Mouse (Mus musculus) layer of hippocampus, adult 11-12 months (tissue): ENCODE data around the gene Prl7a1.

Experiments
- DNase-seq: peaks from one replicate; pipeline ENCODE4 v3.0.0; 2022; ENCODE audit warnings: low spot score

The Prl7a1 gene

DNA sequence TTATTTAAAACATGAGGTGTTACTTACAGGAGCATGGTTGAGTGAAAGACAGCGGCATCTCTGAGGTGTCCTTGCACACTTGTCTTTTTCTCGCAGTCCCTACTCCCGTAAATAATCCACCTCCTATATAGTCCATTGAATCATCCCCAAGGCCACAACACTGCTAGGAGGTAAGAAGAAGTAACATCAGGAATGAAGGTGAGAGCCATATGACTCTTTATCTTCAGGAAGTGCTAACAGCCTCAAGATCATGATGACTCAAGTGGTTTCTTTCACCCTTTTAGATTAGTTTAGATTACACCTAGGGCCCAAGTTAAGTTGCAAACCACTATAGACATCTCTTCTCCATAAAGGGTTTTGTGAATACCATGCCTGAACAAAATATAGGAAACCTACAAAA is at the start of gene Prl7a1:
Gene Prl7a1, minus strand, starts transcription at position 101 of the 400 bp plus-strand sequence.
- DNase-seq = no peak

GRCm38 (mm10) chr13:27667936-27668335 is 25.6 kb upstream of the Prl7a1 start, which contains the start of gene Prl7a2:
Gene Prl7a2, minus strand, starts transcription at chr13:27668036.
- DNase-seq = no peak

GRCm38 (mm10) chr13:27660747-27661146 is 18.5 kb upstream of the Prl7a1 start:
- no peak for DNase-seq

DNA sequence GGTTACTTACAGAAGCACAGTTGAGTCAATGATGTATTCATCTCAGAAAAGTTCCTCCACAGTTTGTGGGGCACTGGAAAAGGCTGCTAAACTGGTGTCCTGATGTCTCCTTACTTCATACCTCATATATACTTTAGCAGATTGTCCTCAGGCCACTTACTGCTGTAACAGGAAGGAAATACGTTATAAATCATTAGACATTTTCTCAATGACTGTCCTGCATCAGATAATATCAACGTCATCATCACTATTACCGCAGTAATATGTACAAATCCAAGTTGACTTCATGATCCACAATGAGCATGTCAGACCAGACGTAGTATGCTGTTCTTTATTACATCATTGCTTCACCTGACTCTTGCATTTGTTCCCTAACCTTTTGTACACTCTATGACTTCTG is 31.8 kb downstream of the Prl7a1 start, which contains the start of gene Prl7b1:
Gene Prl7b1, minus strand, starts transcription at position 101 of the 400 bp plus-strand sequence.
- no peak for DNase-seq
